Mouse (Mus musculus): ENCODE measurements around the gene Mapk1ip1l.
A peak's percentile ranks its signal among the peaks of the same experiment; 100 is the strongest.

Mapk1ip1l gene

DNA sequence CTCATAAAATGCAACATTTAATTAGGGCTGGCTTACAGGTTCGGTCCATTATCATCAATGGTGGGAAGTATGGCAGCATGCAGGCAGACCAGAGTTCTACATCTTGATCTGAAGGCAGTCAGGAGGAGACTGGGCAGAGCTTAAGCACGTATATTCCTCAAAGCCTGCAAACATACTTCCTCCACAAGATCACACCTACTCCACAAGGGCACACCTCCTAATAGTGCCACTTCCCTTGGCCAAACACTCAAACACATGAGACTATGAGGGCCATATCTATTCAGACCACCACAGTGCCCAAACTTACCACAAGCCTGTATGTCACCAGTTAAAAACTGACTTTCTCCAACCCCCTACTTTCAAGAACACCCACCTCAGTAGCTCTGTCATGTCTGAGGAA lies 63.4 kb downstream of the Mapk1ip1l start:
- DNase-seq (ENCODE audit: low read depth): no peak

DNA sequence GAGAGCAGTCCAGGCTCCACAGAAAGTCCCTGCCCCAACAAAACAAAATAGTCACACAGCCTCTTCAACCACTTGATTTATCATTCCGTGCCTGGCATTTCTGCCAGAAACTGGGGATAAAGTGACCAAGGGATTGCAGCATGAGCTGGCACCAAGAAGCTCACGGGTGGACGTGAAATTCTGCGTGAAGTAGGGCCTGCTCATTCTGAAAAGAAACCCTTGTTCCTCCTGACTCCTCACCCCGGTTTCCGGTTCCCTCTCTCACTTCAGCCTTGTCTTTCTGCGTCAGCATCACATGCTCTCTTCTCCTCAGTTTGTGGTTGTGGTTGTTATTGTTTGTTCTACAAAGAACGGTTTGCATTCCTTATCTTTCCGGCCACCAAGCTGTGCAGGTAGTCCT lies 63.8 kb downstream of the Mapk1ip1l start:
- no peak for DNase-seq (ENCODE audit: low read depth)

DNA sequence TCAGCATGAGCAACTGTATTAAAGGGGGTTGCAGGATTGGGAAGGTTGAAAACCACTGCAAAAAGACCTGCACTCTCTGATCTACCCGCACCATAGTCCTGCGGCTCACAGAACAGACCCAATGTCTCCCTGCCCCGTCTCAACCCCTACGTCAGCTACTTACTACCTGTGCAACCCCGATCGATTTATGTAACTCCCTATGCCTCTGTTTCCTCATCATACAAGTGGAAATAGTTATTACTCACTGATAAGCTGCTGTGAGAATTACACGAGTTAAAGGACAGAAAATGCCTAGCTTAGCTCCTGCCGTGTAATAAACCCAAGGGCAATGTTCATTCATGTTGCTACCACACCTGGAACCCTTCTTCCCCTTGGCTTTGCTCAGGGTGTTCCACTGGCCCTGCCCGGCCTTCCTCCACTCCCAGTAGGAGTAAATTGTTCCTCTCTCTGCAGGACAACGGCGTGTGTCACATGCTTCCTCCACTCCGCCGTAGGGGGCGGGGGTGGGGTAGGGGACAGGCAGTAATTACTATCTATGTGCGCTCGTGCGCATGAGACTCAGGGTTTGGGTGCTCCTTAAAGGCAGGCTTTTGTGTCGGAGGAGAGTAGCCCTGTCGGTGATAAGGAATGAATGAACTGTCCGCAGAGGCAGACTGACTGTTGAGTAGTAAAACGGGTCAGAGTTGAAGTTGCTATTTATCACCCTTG lies 66.8 kb downstream of the Mapk1ip1l start:
- no peak for DNase-seq (ENCODE audit: low read depth)

DNA sequence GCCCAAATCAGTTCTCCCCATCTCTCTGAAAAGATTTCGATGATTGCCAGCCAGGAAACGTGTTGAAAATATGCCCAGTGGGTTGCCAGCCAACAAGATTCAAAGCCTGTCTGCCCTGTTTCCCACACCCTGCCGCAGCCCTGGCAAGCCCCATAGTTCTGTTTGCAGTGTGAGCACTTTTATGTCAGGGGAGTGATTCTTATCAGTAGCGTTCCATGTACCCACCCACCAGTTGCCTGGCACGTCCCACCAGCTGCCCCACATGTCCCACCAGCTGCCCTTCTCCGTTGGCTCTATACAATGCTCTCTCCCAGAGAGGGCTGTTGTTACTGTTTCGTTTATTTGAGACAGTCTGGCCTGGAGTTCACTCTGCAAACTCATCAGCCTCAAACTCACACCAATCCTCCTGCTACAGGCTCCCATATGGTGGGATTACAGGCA lies 68.8 kb downstream of the Mapk1ip1l start:
- peak; percentile 51 for DNase-seq (ENCODE audit: low read depth)

DNA sequence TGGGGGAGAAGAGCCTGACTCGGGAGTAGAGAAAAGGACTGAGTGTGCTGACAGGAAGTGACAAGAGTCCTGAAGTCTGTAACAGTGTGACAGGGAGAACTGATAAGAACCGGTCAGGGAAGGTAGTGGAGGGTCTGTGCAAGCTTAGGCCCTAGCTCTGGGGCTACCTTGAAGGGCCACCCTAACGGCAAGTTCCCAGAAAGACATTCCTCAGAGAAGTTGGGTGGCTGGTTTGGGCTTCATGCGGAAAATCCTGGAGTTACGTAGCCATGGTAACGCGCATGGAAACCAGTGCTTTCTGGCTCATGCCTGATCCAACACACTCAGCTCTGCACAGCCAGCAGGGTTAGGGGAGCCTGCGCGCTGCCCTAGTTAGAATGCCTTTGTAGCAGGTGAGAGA lies 69.4 kb downstream of the Mapk1ip1l start, which contains the start of gene Lgals3:
Lgals3 (plus strand) TSS at position 291 of the 400 bp plus-strand sequence.
- peak; percentile 61 for DNase-seq (ENCODE audit: low read depth)

DNA sequence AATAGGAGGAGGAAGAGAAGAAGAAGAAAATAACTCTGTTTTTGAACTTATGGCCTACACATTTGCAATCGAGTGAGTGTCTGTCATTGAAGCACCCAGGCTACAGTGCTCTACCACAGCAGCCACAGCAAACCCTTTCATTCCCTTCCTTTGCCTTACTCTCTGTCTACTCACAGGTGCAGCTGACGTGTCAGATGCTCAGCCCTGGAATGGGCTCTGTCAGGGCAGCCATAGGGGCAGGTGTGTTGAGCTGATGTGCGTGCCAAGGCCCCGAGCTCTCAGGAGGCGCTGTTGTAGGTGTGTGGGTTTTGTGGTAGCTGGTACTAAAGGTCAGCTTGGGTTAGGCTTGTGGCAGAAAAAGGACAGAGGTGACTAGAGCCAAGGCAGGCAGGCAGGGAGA lies 71.7 kb downstream of the Mapk1ip1l start:
- no peak for DNase-seq (ENCODE audit: low read depth)

DNA sequence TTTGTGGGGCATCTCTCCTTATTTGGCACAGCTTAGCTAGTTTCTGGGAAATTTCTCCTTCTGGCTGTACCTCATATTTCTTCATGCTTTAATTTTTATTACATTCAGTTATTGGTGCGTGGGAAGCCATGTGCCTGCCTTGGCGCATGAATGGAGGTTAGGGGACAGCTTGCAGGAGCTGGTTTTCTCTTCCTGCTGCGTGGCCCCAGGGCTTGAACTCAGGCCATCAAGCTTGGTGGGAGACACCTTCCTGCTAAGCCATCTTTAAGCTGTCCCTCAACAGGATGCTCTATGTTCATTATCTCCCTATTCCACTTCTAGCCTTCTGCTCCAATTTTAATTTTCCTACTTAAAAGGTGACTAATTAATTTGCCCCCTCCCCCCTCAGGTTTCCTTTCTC lies 72.7 kb downstream of the Mapk1ip1l start:
- DNase-seq (ENCODE audit: low read depth): no peak

DNA sequence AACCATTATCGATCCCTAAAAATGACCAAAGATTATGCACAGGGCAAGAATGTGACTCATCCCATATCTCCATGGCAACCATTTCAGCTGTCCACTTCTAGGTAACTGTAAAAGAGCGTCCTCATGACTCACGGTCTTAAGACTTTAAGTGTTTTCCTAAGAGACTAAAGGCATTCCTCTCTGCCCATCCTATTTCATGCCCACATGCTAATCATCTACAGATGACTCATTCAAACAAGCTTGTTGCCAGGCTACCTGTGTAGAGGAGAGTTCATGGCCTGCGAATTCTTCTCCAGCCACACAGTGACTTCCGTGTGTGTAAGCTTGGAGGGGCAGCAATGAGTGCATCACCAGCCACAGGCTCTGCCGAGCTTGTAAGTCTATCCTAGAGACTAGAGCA lies 73.6 kb downstream of the Mapk1ip1l start:
- DNase-seq (ENCODE audit: low read depth): peak; percentile 91

Data from 416B (cell line).